Mouse (Mus musculus): Measurements from ENCODE around the gene Mast2. TPM values are rescaled to one million over a fixed set of nuclear protein-coding genes. Genes with fewer than 3 reads are reported as not detected.
A peak's percentile ranks its signal among the peaks of the same experiment; 100 is the strongest.

The Mast2 gene
- polyA plus RNA-seq, 1 experiment from 2014 or later = 83.6 TPM

- Histone ChIP-seq H3K9ac (replicated peaks; ENCODE audit: low read length) (no peak overlapping the region), H3K4me1 (ENCODE audit: control insufficient read depth, insufficient read depth, low read length) (peaks cover 21% of the 10 kb centered on the region), H3K36me3 (ENCODE audit: control insufficient read depth, insufficient read depth, low read length) (no peaks in the 10 kb centered on the region), H3K4me3 (replicated peaks; ENCODE audit: low read depth, low read length) (no peak overlapping the region), H3K9me3 (ENCODE audit: control insufficient read depth, low read length) (no peaks in the 10 kb centered on the region), H3K4me2 (ENCODE audit: low read length) (peak overlapping the region; percentile 53), H3K27me3 (ENCODE audit: control insufficient read depth, insufficient read depth, low read length) (no peaks in the 10 kb centered on the region), H3K27ac (replicated peaks; ENCODE audit: low read depth, low read length) (no peak overlapping the region)
- 83% methylated on average over 1 of the region's 1 CpGs for WGBS
- DNase-seq = no peak
- ATAC-seq (ENCODE audit: low FRiP score, low TSS enrichment) = no peak
Observed at GRCm38 (mm10) chr4:116402708-116403107, 61.3 kb downstream of the Mast2 start.

GRCm38 (mm10) chr4:116398051-116398450 lies 65.9 kb downstream of the Mast2 start:
- H3K9ac ChIP-seq (replicated peaks; ENCODE audit: low read length) = no peak overlapping the region
- peaks cover 8% of the 10 kb centered on the region for H3K4me1 ChIP-seq (ENCODE audit: control insufficient read depth, insufficient read depth, low read length)
- no peak for DNase-seq
- no peaks in the 10 kb centered on the region for H3K36me3 ChIP-seq (ENCODE audit: control insufficient read depth, insufficient read depth, low read length)
- no peaks in the 10 kb centered on the region for H3K9me3 ChIP-seq (ENCODE audit: control insufficient read depth, low read length)
- 38% methylated on average over 1 of the region's 1 CpGs for WGBS
- H3K4me3 ChIP-seq (replicated peaks; ENCODE audit: low read depth, low read length) = no peak overlapping the region
- ATAC-seq (ENCODE audit: low FRiP score, low TSS enrichment) = no peak
- no peak overlapping the region for H3K4me2 ChIP-seq (ENCODE audit: low read length)
- H3K27ac ChIP-seq (replicated peaks; ENCODE audit: low read depth, low read length) = no peak overlapping the region
- no peaks in the 10 kb centered on the region for H3K27me3 ChIP-seq (ENCODE audit: control insufficient read depth, insufficient read depth, low read length)

- H3K27ac ChIP-seq (replicated peaks; ENCODE audit: low read depth, low read length) = no peak overlapping the region
- H3K4me3 ChIP-seq (replicated peaks; ENCODE audit: low read depth, low read length) = no peak overlapping the region
- no peak overlapping the region for H3K9ac ChIP-seq (replicated peaks; ENCODE audit: low read length)
- ATAC-seq (ENCODE audit: low FRiP score, low TSS enrichment) (no peak), DNase-seq (no peak)
- no peak overlapping the region for H3K4me2 ChIP-seq (ENCODE audit: low read length)
- 87% methylated on average over 2 of the region's 2 CpGs for WGBS
- no peaks in the 10 kb centered on the region for H3K9me3 ChIP-seq (ENCODE audit: control insufficient read depth, low read length)
- 0 out of 2 replicates have a peak, but pooled peaks cover 3% of the 10 kb centered on the region for H3K36me3 ChIP-seq (ENCODE audit: control insufficient read depth, insufficient read depth, low read length)
- no peaks in the 10 kb centered on the region for H3K27me3 ChIP-seq (ENCODE audit: control insufficient read depth, insufficient read depth, low read length)
- no peaks in the 10 kb centered on the region for H3K4me1 ChIP-seq (ENCODE audit: control insufficient read depth, insufficient read depth, low read length)
Observed at GRCm38 (mm10) chr4:116377973-116378667, 85.9 kb downstream of the Mast2 start.

DNA sequence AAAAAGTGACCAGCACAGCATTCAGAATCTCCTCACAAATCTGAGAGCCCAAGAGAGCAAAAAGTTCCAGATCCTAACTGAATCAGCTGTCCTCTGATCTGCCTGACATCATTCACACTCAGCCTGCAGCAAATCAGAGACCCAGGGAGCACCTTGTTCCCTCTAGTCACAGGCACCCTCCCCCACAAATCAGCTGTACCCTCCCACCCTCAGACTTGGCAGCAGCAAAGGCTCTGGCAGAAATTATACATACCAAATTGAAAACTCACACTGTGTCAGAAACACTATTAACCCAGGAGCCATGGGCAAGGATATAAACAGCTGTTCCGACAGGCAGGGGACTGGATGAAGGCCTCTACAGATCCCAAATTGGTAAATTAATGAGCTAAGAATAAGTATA lies 92.3 kb downstream of the Mast2 start:
- H3K4me1 ChIP-seq (ENCODE audit: control insufficient read depth, insufficient read depth, low read length) = no peaks in the 10 kb centered on the region
- H3K4me2 ChIP-seq (ENCODE audit: low read length) = no peak overlapping the region
- ATAC-seq (ENCODE audit: low FRiP score, low TSS enrichment) = no peak
- H3K27ac ChIP-seq (replicated peaks; ENCODE audit: low read depth, low read length) = no peak overlapping the region
- no peaks in the 10 kb centered on the region for H3K27me3 ChIP-seq (ENCODE audit: control insufficient read depth, insufficient read depth, low read length)
- peaks cover 10% of the 10 kb centered on the region; the same call in 1 of the 2 replicates for H3K36me3 ChIP-seq (ENCODE audit: control insufficient read depth, insufficient read depth, low read length)
- no peak overlapping the region for H3K9ac ChIP-seq (replicated peaks; ENCODE audit: low read length)
- no peak overlapping the region for H3K4me3 ChIP-seq (replicated peaks; ENCODE audit: low read depth, low read length)
- DNase-seq = peak; percentile 23
- H3K9me3 ChIP-seq (ENCODE audit: control insufficient read depth, low read length) = no peaks in the 10 kb centered on the region
- WGBS = 57% methylated on average over 1 of the region's 1 CpGs

DNA sequence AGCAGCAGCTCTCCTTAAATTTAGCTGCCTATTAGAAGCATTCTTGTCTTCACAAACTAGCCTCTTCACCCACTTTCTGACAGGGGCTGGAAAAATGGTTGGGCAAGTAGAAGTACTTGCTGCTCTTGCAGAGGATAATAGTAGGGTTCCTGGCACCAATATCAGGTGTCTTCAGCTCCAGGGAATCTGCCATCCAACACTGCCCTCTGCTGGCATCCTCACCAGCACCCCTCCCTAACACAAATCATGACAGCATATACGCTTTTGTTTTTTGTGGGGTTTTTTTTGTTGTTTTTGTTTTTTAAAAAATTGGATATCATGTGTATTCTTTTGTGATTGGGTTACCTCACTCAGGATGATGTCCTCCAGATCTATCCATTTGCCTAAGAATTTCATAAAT lies 105.9 kb downstream of the Mast2 start:
- Histone ChIP-seq H3K4me2 (ENCODE audit: low read length) (no peak overlapping the region), H3K4me3 (replicated peaks; ENCODE audit: low read depth, low read length) (no peak overlapping the region), H3K9me3 (ENCODE audit: control insufficient read depth, low read length) (no peaks in the 10 kb centered on the region), H3K4me1 (ENCODE audit: control insufficient read depth, insufficient read depth, low read length) (no peaks in the 10 kb centered on the region), H3K27me3 (ENCODE audit: control insufficient read depth, insufficient read depth, low read length) (no peaks in the 10 kb centered on the region), H3K27ac (replicated peaks; ENCODE audit: low read depth, low read length) (no peak overlapping the region), H3K9ac (replicated peaks; ENCODE audit: low read length) (no peak overlapping the region), H3K36me3 (ENCODE audit: control insufficient read depth, insufficient read depth, low read length) (no peaks in the 10 kb centered on the region)
- 95% methylated on average over 1 of the region's 1 CpGs for WGBS
- no peak for ATAC-seq (ENCODE audit: low FRiP score, low TSS enrichment)
- no peak for DNase-seq

DNA sequence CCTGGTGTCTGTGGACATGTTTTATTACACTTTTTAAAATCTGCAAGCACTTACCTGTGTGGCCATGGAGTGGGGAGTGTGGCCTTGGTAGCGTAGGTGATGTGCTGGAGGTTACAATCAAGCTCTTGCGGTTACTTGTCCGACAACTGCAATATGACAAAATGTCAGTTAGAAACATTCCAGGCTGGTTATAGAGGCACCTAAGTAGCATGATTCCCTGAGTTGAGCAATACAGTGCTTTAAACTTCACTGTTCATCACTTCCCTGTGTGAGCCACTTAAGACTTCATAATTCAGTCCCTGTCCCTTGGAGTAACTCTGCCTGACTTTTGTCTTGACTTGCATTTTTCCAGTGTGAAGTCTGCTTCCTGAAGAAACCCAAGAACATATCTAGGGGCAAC lies 111.1 kb downstream of the Mast2 start:
- WGBS = 98% methylated on average over 3 of the region's 3 CpGs

GRCm38 (mm10) chr4:116352496-116352895 lies 111.5 kb downstream of the Mast2 start:
- 91% methylated on average over 3 of the region's 3 CpGs for WGBS

More for the DNA sequence above, 111.1 kb downstream of the Mast2 start:
- no peaks in the 10 kb centered on the region for H3K9me3 ChIP-seq (ENCODE audit: control insufficient read depth, low read length)
- H3K4me2 ChIP-seq (ENCODE audit: low read length) = no peak overlapping the region
- no peaks in the 10 kb centered on the region for H3K27me3 ChIP-seq (ENCODE audit: control insufficient read depth, insufficient read depth, low read length)
- no peak overlapping the region for H3K27ac ChIP-seq (replicated peaks; ENCODE audit: low read depth, low read length)
- no peak overlapping the region for H3K4me3 ChIP-seq (replicated peaks; ENCODE audit: low read depth, low read length)
- ATAC-seq (ENCODE audit: low FRiP score, low TSS enrichment) (no peak), DNase-seq (no peak)
- no peaks in the 10 kb centered on the region for H3K4me1 ChIP-seq (ENCODE audit: control insufficient read depth, insufficient read depth, low read length)
- no peak overlapping the region for H3K9ac ChIP-seq (replicated peaks; ENCODE audit: low read length)
- H3K36me3 ChIP-seq (ENCODE audit: control insufficient read depth, insufficient read depth, low read length) = peaks cover 13% of the 10 kb centered on the region

DNA sequence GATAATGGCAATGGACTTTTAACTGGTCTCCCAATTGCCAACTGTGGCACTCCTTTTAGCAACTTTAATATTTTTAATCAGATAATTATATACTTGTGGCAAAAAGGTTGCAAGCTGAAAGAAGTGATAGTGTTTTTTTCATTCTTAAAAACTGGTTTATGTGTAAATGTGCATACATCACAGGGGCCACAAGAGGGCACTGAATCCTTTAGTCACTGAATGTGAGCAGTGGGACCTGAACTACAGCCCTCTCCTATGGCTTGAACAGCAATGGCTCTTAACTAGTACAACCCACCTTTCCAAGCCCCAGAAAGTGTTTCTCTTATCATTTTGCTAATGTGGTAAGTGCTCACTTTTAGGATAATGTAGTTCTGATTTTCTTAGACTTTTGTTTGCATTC lies 121.9 kb downstream of the Mast2 start:
- Histone ChIP-seq H3K36me3 (ENCODE audit: control insufficient read depth, insufficient read depth, low read length) (no peaks in the 10 kb centered on the region), H3K4me2 (ENCODE audit: low read length) (no peak overlapping the region), H3K9ac (replicated peaks; ENCODE audit: low read length) (no peak overlapping the region), H3K4me1 (ENCODE audit: control insufficient read depth, insufficient read depth, low read length) (no peaks in the 10 kb centered on the region), H3K27ac (replicated peaks; ENCODE audit: low read depth, low read length) (no peak overlapping the region), H3K4me3 (replicated peaks; ENCODE audit: low read depth, low read length) (no peak overlapping the region), H3K9me3 (ENCODE audit: control insufficient read depth, low read length) (no peaks in the 10 kb centered on the region), H3K27me3 (ENCODE audit: control insufficient read depth, insufficient read depth, low read length) (no peaks in the 10 kb centered on the region)
- ATAC-seq (ENCODE audit: low FRiP score, low TSS enrichment) (no peak), DNase-seq (peak; percentile 87)

More at GRCm38 (mm10) chr4:116352496-116352895, 111.5 kb downstream of the Mast2 start:
- ATAC-seq (ENCODE audit: low FRiP score, low TSS enrichment) (no peak), DNase-seq (no peak)
- Histone ChIP-seq H3K9ac (replicated peaks; ENCODE audit: low read length) (no peak overlapping the region), H3K4me2 (ENCODE audit: low read length) (no peak overlapping the region), H3K9me3 (ENCODE audit: control insufficient read depth, low read length) (no peaks in the 10 kb centered on the region), H3K4me1 (ENCODE audit: control insufficient read depth, insufficient read depth, low read length) (no peaks in the 10 kb centered on the region), H3K36me3 (ENCODE audit: control insufficient read depth, insufficient read depth, low read length) (peaks cover 13% of the 10 kb centered on the region), H3K27me3 (ENCODE audit: control insufficient read depth, insufficient read depth, low read length) (no peaks in the 10 kb centered on the region), H3K4me3 (replicated peaks; ENCODE audit: low read depth, low read length) (no peak overlapping the region), H3K27ac (replicated peaks; ENCODE audit: low read depth, low read length) (no peak overlapping the region)

DNA sequence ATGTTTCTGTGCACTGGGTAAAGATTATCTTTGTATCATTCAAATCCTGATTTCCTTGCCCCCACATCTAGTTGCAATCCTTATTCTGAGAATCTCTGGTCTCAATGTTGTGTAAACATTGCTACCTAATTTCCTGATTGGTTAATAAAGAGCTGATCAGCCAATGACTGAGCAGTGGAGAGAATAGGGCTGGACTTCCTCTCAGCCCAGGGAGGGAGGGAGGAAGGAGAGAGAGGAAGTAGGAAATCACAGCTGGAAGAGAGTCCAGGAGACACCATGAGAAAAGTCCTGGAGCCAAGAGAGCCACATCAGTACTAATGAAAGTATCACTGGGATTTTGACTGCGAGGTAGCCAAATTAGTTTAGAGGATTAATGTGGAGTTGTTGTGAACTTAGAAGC lies 127.7 kb downstream of the Mast2 start:
- Histone ChIP-seq H3K9ac (replicated peaks; ENCODE audit: low read length) (no peak overlapping the region), H3K27me3 (ENCODE audit: control insufficient read depth, insufficient read depth, low read length) (no peaks in the 10 kb centered on the region), H3K4me1 (ENCODE audit: control insufficient read depth, insufficient read depth, low read length) (no peaks in the 10 kb centered on the region), H3K4me2 (ENCODE audit: low read length) (no peak overlapping the region), H3K27ac (replicated peaks; ENCODE audit: low read depth, low read length) (no peak overlapping the region), H3K9me3 (ENCODE audit: control insufficient read depth, low read length) (no peaks in the 10 kb centered on the region), H3K4me3 (replicated peaks; ENCODE audit: low read depth, low read length) (no peak overlapping the region), H3K36me3 (ENCODE audit: control insufficient read depth, insufficient read depth, low read length) (peaks cover 12% of the 10 kb centered on the region)
- WGBS = 97% methylated on average over 1 of the region's 1 CpGs
- no peak for ATAC-seq (ENCODE audit: low FRiP score, low TSS enrichment)
- no peak for DNase-seq
